Mouse (Mus musculus): ENCODE data around the gene Ptch2.

DNA sequence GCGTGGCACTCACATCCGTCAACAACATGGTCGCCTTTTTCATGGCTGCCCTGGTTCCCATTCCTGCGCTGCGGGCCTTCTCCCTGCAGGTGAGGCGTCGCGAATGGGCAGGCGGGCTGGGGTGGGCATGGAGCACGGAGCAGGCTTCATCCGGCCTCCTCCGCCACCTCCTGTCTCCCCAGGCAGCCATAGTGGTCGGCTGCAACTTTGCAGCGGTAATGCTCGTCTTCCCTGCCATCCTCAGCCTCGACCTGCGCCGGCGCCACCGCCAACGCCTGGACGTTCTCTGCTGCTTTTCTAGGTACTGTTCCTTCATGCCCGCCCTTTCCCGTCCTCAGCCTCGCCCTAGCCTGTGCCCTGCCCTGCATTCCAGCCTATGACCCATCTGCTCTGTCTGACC lies 13.5 kb downstream of the Ptch2 start:
- TF ChIP-seq POLR2A (IDR thresholded peaks at IDR 0.05; ENCODE audit: extremely low read depth, insufficient read depth, low read length) (no peak), CTCF (IDR thresholded peaks at IDR 0.05; ENCODE audit: low read depth, low read length) (no peak)

Measured in liver, adult 2 months (tissue).